Comparison of ENCODE assay signal across 12 mouse cellular contexts in the genomic region with DNA sequence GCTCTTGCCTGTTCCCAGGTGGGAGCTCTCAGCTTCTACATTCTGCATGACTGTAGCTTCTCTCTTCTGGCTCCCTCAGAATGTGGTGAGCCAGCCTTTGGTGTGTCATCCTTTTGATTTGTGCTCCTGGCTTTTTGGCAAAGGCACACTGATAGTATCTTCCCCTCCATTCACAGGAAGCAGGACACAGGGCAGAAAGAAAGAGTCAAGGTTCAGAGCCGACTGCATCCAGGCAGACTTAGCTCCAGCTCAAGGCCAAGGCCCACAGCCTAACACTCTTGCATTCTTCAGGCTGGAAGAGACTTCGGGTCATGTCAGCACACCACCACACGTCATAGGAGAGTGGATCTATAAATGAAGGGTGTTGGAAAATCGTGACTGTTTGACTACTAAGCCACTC.
"Had no signal": no experiment of that assay in that cellular context is flagged by ENCODE, and none has a peak within 500 bp of the region (broad histone marks: within the 10 kb centered on the region; RNA-seq: fewer than 3 reads in every experiment).

No protein-coding gene starts in this region.

- H3K4me2 ChIP-seq: limb, embryonic 12.5 days; midbrain, embryonic 12.5 days had no signal

- H3K36me3 ChIP-seq: limb, embryonic 12.5 days; midbrain, embryonic 12.5 days had no signal

- H3K4me3 ChIP-seq: limb, embryonic 12.5 days; midbrain, embryonic 12.5 days had no signal

- H3K27ac ChIP-seq: limb, embryonic 12.5 days; liver, embryonic 14.5 days; midbrain, embryonic 12.5 days had no signal

- DNase-seq: kidney, postnatal 25 days; layer of hippocampus, adult 9-11 months; liver; lung, adult 18-20 months; right cerebral cortex, postnatal 4 days; spleen, adult 18-20 months; thymus, adult 18-20 months; thymus, postnatal 14 days had no signal

- ATAC-seq: midbrain, embryonic 16.5 days had no signal

- H3K9ac ChIP-seq: limb, embryonic 12.5 days; liver, embryonic 14.5 days; midbrain, embryonic 12.5 days had no signal

- H3K9me3 ChIP-seq: limb, embryonic 12.5 days; midbrain, embryonic 12.5 days had no signal
